Mouse (Mus musculus) bone marrow, adult 2 months (tissue): Measurements from ENCODE around the gene Pcid2. TPM values are rescaled to one million over a fixed set of nuclear protein-coding genes. Genes with fewer than 3 reads are reported as not detected.

Experiments
- H3K27ac ChIP-seq: fragments of 200-500 bp; 2 replicates; pipeline ENCODE4 v1.5.1; 2012; ENCODE audit warnings: low read depth, mild to moderate bottlenecking, control low read depth, inconsistent platforms, low read length; ENCODE audit not compliant: control insufficient read depth, poor library complexity, insufficient read depth
- H3K4me1 ChIP-seq: fragments of 200-500 bp; 2 replicates; pipeline ENCODE4 v1.6.1; 2011; ENCODE audit warnings: low read length; ENCODE audit not compliant: control insufficient read depth, insufficient read depth
- H3K4me3 ChIP-seq: fragments of 200-500 bp; replicated peaks from 2 replicates; pipeline ENCODE3; 2011; ENCODE audit warnings: mild to moderate bottlenecking, low read depth, low read length, control low read depth; ENCODE audit not compliant: control insufficient read depth
- CTCF ChIP-seq: fragments of 200-500 bp; IDR thresholded peaks from 2 replicates; pipeline ENCODE4 v1.5.1; 2011; ENCODE audit warnings: low read length, control low read depth; ENCODE audit not compliant: control insufficient read depth, insufficient read depth
- POLR2A ChIP-seq: fragments of 200-500 bp; IDR thresholded peaks from 2 replicates; pipeline ENCODE4 v1.6.1; 2011; ENCODE audit warnings: low read depth, mild to moderate bottlenecking, control low read depth, low read length, borderline replicate concordance; ENCODE audit not compliant: control insufficient read depth
- WGBS: fragments of 180-500 bp; shearing (Covaris S2); methylation state at CpG from one replicate; pipeline ENCODE4 v1.1.7; 2018; 5-methylcytosine and 5-hydroxymethylcytosine counted together
- polyA plus RNA-seq: library from polyadenylated mRNA; stranded (reverse); fragments of >200 nt; gene quantifications from 2 replicates; pipeline ENCODE4 v1.2.4, GENCODE M21; 2011; ENCODE audit warnings: low replicate concordance; ENCODE audit not compliant: missing spikeins, insufficient read depth, insufficient read length

Gene Pcid2
- polyA plus RNA-seq, 1 experiment, result 16.6 TPM

GRCm38 (mm10) chr8:13037015-13037414 lies 68.2 kb downstream of the Pcid2 start, which contains the start of gene F10:
Gene F10 (plus strand): TSS chr8:13037308.
- Histone ChIP-seq H3K4me1 (peaks cover 9% of the 10 kb centered on the region; the same call in 1 of the 2 replicates), H3K4me3 (no peak within 1 kb of the TSS), H3K27ac (peak within 1 kb of the TSS; percentile 49)
- WGBS, result 37% methylated on average over 7 of the region's 7 CpGs
- TF ChIP-seq POLR2A (0 out of 2 replicates have a peak, but pooled peaks have one; percentile 19), CTCF (no peak)

GRCm38 (mm10) chr8:13036346-13036812 lies 68.9 kb downstream of the Pcid2 start:
- no peak for TF ChIP-seq POLR2A
- TF ChIP-seq CTCF, result no peak
- peaks cover 9% of the 10 kb centered on the region; the same call in 1 of the 2 replicates for H3K4me1 ChIP-seq
- 29% methylated on average over 10 of the region's 10 CpGs for WGBS

GRCm38 (mm10) chr8:13028482-13028881 lies 76.8 kb downstream of the Pcid2 start:
- H3K27ac ChIP-seq, result peak overlapping the region; percentile 49
- TF ChIP-seq POLR2A (no peak), CTCF (no peak)
- H3K4me3 ChIP-seq, result no peak overlapping the region
- WGBS, result 18% methylated on average over 5 of the region's 5 CpGs
- peaks cover 10% of the 10 kb centered on the region; the same call in 1 of the 2 replicates for H3K4me1 ChIP-seq

More at GRCm38 (mm10) chr8:13036346-13036812, 68.9 kb downstream of the Pcid2 start:
- Histone ChIP-seq H3K27ac (peak overlapping the region; percentile 49), H3K4me3 (no peak overlapping the region)

- H3K27ac ChIP-seq, result no peak overlapping the region; the same call in 1 of the 2 replicates
- TF ChIP-seq POLR2A (no peak), CTCF (no peak)
- peaks cover 10% of the 10 kb centered on the region; the same call in 1 of the 2 replicates for H3K4me1 ChIP-seq
- WGBS, result 32% methylated on average over 5 of the region's 5 CpGs
- no peak overlapping the region for H3K4me3 ChIP-seq
These were observed 77.6 kb downstream of the Pcid2 start for GRCm38 (mm10) chr8:13027615-13028014.

Other genes starting within 250 kb of the Pcid2 start
- gene Mcf2l, start 231.7 kb downstream of the Pcid2 start, polyA plus RNA-seq, result 8.8 and 17.3 TPM in 2 replicates
- 0.86 and 1.3 TPM in 2 replicates for gene F7, start 79.4 kb downstream of the Pcid2 start, polyA plus RNA-seq
- 8.0 and 27.9 TPM in 2 replicates for gene F10, start 68.2 kb downstream of the Pcid2 start, polyA plus RNA-seq
- gene Proz, start 44.5 kb downstream of the Pcid2 start, polyA plus RNA-seq, result 0.34 and 0.70 TPM in 2 replicates
- gene Cul4a, start 162 bp upstream of the Pcid2 start, polyA plus RNA-seq, result 54.9 and 73.7 TPM in 2 replicates
- 61.3 and 127 TPM in 2 replicates for gene Lamp1, start 53.7 kb upstream of the Pcid2 start, polyA plus RNA-seq
- gene Grtp1, start 95.2 kb upstream of the Pcid2 start, polyA plus RNA-seq, result 6.8 and 20.6 TPM in 2 replicates
- gene Adprhl1, start 148.7 kb upstream of the Pcid2 start, polyA plus RNA-seq, result 0.99 TPM in 1 of 2 replicates, not detected in the other
- 5.7 and 7.4 TPM in 2 replicates for gene Dcun1d2, start 182.7 kb upstream of the Pcid2 start, polyA plus RNA-seq
- gene Tmco3, start 182.7 kb upstream of the Pcid2 start, polyA plus RNA-seq, result 7.4 and 7.9 TPM in 2 replicates
- 56.4 and 72.3 TPM in 2 replicates for gene Tfdp1, start 233.3 kb upstream of the Pcid2 start, polyA plus RNA-seq